Mouse (Mus musculus) E14TG2a.4 (cell line): ENCODE measurements around the gene Gm49380.

ENCODE experiments used
- CTCF ChIP-seq: conservative IDR thresholded peaks from 2 replicates; pipeline ENCODE4 v1.5.1; 2014; ENCODE audit warnings: low read length
- NANOG ChIP-seq: IDR thresholded peaks from 2 replicates; pipeline ENCODE4 v1.6.1; 2014; ENCODE audit warnings: borderline replicate concordance, low read length, mixed read lengths
- POU5F1 ChIP-seq: IDR thresholded peaks from 2 replicates; pipeline ENCODE4 v1.6.1; 2014; ENCODE audit warnings: low read length, borderline replicate concordance

DNA sequence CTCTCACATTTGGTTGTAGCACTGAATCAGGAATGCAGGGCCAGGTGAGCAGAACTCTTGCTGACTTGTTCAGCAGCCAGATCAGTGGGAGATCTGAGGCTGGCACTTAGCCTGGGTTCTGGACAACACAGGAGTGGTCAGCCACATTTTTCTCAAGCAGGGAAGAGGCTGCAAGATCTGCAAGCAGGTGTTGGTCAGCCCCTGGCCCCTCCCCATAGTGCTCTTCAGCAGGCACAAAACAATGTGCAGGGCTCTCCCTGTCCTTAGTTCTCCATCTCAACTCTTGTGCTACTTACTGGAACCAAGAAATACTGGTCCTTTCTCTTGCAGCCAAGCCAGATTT, 31.4 kb upstream of the Gm49380 start:
- no peak for TF ChIP-seq CTCF
- TF ChIP-seq NANOG: no peak
- TF ChIP-seq POU5F1: no peak
